Mouse (Mus musculus): ENCODE data around the gene Rbfox1.

- TF ChIP-seq CTCF (IDR thresholded peaks at IDR 0.05; ENCODE audit: low read depth, low read length) (no peak), POLR2AphosphoS5 (IDR thresholded peaks at IDR 0.05; ENCODE audit: insufficient replicate concordance, low read depth, low read length) (no peak)
These were observed 218.6 kb downstream of the Rbfox1 start for GRCm38 (mm10) chr16:6103713-6104112.
